In the genomic region with DNA sequence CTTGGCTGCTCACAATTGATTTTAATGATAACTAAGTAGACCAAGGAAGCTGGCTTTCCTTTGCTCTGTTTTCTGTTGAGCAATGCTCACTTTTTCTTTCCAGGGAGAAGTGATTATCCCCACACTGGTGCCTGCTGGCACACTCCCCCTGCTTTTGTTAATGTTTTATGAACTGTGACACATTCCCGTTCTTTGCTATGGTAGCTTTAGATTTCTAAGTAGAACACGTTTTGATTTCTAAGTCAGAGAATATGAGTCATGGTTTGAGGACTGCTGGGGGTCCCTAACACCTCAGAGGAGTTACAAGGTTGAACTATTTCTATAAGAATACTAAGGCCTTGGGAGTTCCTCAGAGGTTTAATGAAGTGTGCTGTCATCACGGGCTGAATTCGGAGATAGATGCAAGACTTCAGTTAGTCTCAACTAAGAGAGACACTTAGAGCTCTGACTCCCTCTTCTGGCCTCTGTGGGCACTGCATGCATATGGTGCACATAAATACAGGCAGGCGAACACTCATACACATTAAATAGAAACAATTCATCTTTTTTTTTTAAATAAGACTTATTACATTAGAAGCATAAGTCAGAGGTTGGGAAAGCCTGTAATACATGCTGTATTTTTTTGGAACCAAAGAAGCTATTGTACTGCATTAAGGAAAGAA, we compare ENCODE assay signal across 24 mouse cellular contexts.
A peak's percentile ranks its signal among the peaks of the same experiment; 100 is the strongest.
DNase-seq lines count a peak whose midpoint lies in the region; ATAC-seq and TF ChIP-seq lines count a peak whose summit lies in the region.
"Had no signal": no experiment of that assay in that cellular context is flagged by ENCODE, and none has a peak within 500 bp of the region (broad histone marks: within the 10 kb centered on the region; RNA-seq: fewer than 3 reads in every experiment).

No protein-coding gene starts in this region.

- DNase-seq in forebrain, postnatal 0 days, result no peak
- DNase-seq in kidney, adult 18-20 months, result no peak
- no peak for DNase-seq in midbrain, postnatal 0 days (ENCODE audit: low spot score)
- DNase-seq in adrenal gland, postnatal 4 days (ENCODE audit: low spot score in 2 of 2), result no peak
- no peak for DNase-seq in adipocyte (ENCODE audit: low spot score)
- DNase-seq: adrenal gland, postnatal 25 days; cerebellum, adult 11-12 months; cerebellum, postnatal 14 days; heart, postnatal 4 days; left cerebral cortex, postnatal 4 days; liver; lung, adult 18-20 months; lung, postnatal 36 days; right cerebral cortex, postnatal 4 days had no signal

- H3K27me3 ChIP-seq in forebrain, postnatal 0 days (ENCODE audit: insufficient read depth, low read length), result no peaks in the 10 kb centered on the region
- H3K27me3 ChIP-seq in forebrain, embryonic 12.5 days, result no peaks in the 10 kb centered on the region
- no peaks in the 10 kb centered on the region for H3K27me3 ChIP-seq in kidney, embryonic 15.5 days
- H3K27me3 ChIP-seq in midbrain, postnatal 0 days (ENCODE audit: insufficient read depth, low read length), result no peaks in the 10 kb centered on the region
- no peaks in the 10 kb centered on the region for H3K27me3 ChIP-seq in midbrain, embryonic 15.5 days (replicated peaks)
- H3K27me3 ChIP-seq: embryonic facial prominence, embryonic 15.5 days; heart, embryonic 15.5 days; hindbrain, embryonic 15.5 days had no signal

- H3K9ac ChIP-seq in forebrain, postnatal 0 days, result no peak overlapping the region
- H3K9ac ChIP-seq in forebrain, embryonic 12.5 days, result no peak overlapping the region
- H3K9ac ChIP-seq in kidney, embryonic 15.5 days, result no peak overlapping the region
- no peak overlapping the region for H3K9ac ChIP-seq in midbrain, postnatal 0 days (replicated peaks; ENCODE audit: low read length, poor library complexity, severe bottlenecking)
- no peak overlapping the region for H3K9ac ChIP-seq in midbrain, embryonic 15.5 days
- H3K9ac ChIP-seq: embryonic facial prominence, embryonic 15.5 days; heart, embryonic 15.5 days; hindbrain, embryonic 15.5 days had no signal

- H3K4me2 ChIP-seq in forebrain, postnatal 0 days (ENCODE audit: low read depth), result no peak overlapping the region
- H3K4me2 ChIP-seq in forebrain, embryonic 12.5 days, result no peak overlapping the region
- no peak overlapping the region for H3K4me2 ChIP-seq in kidney, embryonic 15.5 days
- H3K4me2 ChIP-seq in midbrain, postnatal 0 days (ENCODE audit: low read depth, low read length, poor library complexity, severe bottlenecking), result no peak overlapping the region
- H3K4me2 ChIP-seq in midbrain, embryonic 15.5 days, result no peak overlapping the region
- H3K4me2 ChIP-seq: embryonic facial prominence, embryonic 15.5 days; heart, embryonic 15.5 days; hindbrain, embryonic 15.5 days had no signal

- H3K4me3 ChIP-seq in forebrain, postnatal 0 days (ENCODE audit: low read depth, low read length), result no peak overlapping the region
- no peak overlapping the region for H3K4me3 ChIP-seq in forebrain, embryonic 12.5 days (replicated peaks)
- H3K4me3 ChIP-seq in kidney, embryonic 15.5 days (replicated peaks), result no peak overlapping the region
- no peak overlapping the region for H3K4me3 ChIP-seq in midbrain, postnatal 0 days (ENCODE audit: low read depth, low read length)
- H3K4me3 ChIP-seq in midbrain, embryonic 15.5 days, result no peak overlapping the region
- H3K4me3 ChIP-seq: embryonic facial prominence, embryonic 15.5 days; heart, embryonic 15.5 days; hindbrain, embryonic 15.5 days; left cerebral cortex, adult 2 months had no signal

- peak; percentile 18; the same call in 1 of the 2 replicates for TF ChIP-seq CTCF in forebrain, postnatal 0 days (IDR thresholded peaks at IDR 0.05; ENCODE audit: low read depth)
- TF ChIP-seq CTCF in midbrain, postnatal 0 days (IDR thresholded peaks at IDR 0.05), result 0 out of 2 replicates have a peak, but pooled peaks have one; percentile 28

- H3K36me3 ChIP-seq in forebrain, postnatal 0 days (ENCODE audit: insufficient read depth), result no peaks in the 10 kb centered on the region
- H3K36me3 ChIP-seq in forebrain, embryonic 12.5 days (replicated peaks), result no peaks in the 10 kb centered on the region
- H3K36me3 ChIP-seq in kidney, embryonic 15.5 days, result no peaks in the 10 kb centered on the region
- no peaks in the 10 kb centered on the region for H3K36me3 ChIP-seq in midbrain, postnatal 0 days (ENCODE audit: insufficient read depth, low read length)
- no peaks in the 10 kb centered on the region for H3K36me3 ChIP-seq in midbrain, embryonic 15.5 days (replicated peaks)
- H3K36me3 ChIP-seq: embryonic facial prominence, embryonic 15.5 days; heart, embryonic 15.5 days; hindbrain, embryonic 15.5 days had no signal

- no peaks in the 10 kb centered on the region for H3K4me1 ChIP-seq in forebrain, postnatal 0 days (ENCODE audit: insufficient read depth)
- H3K4me1 ChIP-seq in forebrain, embryonic 12.5 days, result no peaks in the 10 kb centered on the region
- H3K4me1 ChIP-seq in kidney, embryonic 15.5 days, result 0 out of 2 replicates have a peak, but pooled peaks cover 4% of the 10 kb centered on the region
- no peaks in the 10 kb centered on the region for H3K4me1 ChIP-seq in midbrain, postnatal 0 days (ENCODE audit: insufficient read depth, low read length)
- no peaks in the 10 kb centered on the region for H3K4me1 ChIP-seq in midbrain, embryonic 15.5 days
- H3K4me1 ChIP-seq: embryonic facial prominence, embryonic 15.5 days; heart, embryonic 15.5 days; hindbrain, embryonic 15.5 days had no signal

- H3K9me3 ChIP-seq in forebrain, postnatal 0 days (ENCODE audit: low read length), result no peaks in the 10 kb centered on the region
- peaks cover 5% of the 10 kb centered on the region; the same call in 1 of the 2 replicates for H3K9me3 ChIP-seq in forebrain, embryonic 12.5 days
- peaks cover 6% of the 10 kb centered on the region; the same call in 1 of the 2 replicates for H3K9me3 ChIP-seq in kidney, embryonic 15.5 days (replicated peaks)
- no peaks in the 10 kb centered on the region for H3K9me3 ChIP-seq in midbrain, postnatal 0 days (ENCODE audit: low read length)
- no peaks in the 10 kb centered on the region; the same call in 1 of the 2 replicates for H3K9me3 ChIP-seq in midbrain, embryonic 15.5 days
- H3K9me3 ChIP-seq: embryonic facial prominence, embryonic 15.5 days; heart, embryonic 15.5 days; hindbrain, embryonic 15.5 days had no signal

- WGBS in forebrain, postnatal 0 days, result 65% methylated on average over 5 of the region's 5 CpGs
- WGBS in forebrain, embryonic 12.5 days, result 76% methylated on average over 5 of the region's 5 CpGs
- 65% methylated on average over 5 of the region's 5 CpGs for WGBS in kidney, embryonic 15.5 days
- WGBS in midbrain, postnatal 0 days, result 72% methylated on average over 5 of the region's 5 CpGs
- 68% methylated on average over 5 of the region's 5 CpGs for WGBS in midbrain, embryonic 15.5 days

- ATAC-seq in forebrain, postnatal 0 days, result no peak
- ATAC-seq in forebrain, embryonic 12.5 days (ENCODE audit: low FRiP score), result no peak
- ATAC-seq in kidney, embryonic 15.5 days (replicated peaks; ENCODE audit: low FRiP score), result 0 out of 2 replicates have a peak, but pooled peaks have one; percentile 43
- ATAC-seq in midbrain, postnatal 0 days (ENCODE audit: low FRiP score), result no peak
- no peak for ATAC-seq in midbrain, embryonic 15.5 days (replicated peaks)
- ATAC-seq: activated CD4-positive, CD25-positive, alpha-beta regulatory T cell, adult 4 months; CD4-positive, CD25-positive, alpha-beta regulatory T cell, adult 4 months; midbrain, embryonic 16.5 days had no signal

- H3K27ac ChIP-seq in forebrain, postnatal 0 days (ENCODE audit: low read depth, low read length), result no peak overlapping the region
- no peak overlapping the region for H3K27ac ChIP-seq in forebrain, embryonic 12.5 days
- H3K27ac ChIP-seq in kidney, embryonic 15.5 days, result no peak overlapping the region
- H3K27ac ChIP-seq in midbrain, postnatal 0 days (ENCODE audit: low read depth, low read length), result no peak overlapping the region
- H3K27ac ChIP-seq in midbrain, embryonic 15.5 days, result no peak overlapping the region
- H3K27ac ChIP-seq: embryonic facial prominence, embryonic 15.5 days; heart, embryonic 15.5 days; hindbrain, embryonic 15.5 days; left cerebral cortex, adult 2 months had no signal
